Mouse (Mus musculus) adipocyte (in vitro differentiated cells): Measurements from ENCODE around the gene Zfp617.
"Not testable (repeated sequence)": the region's sequence is repeated elsewhere in the genome, so short reads cannot be mapped to it uniquely, and the experiment has no call there.

ENCODE experiments used
- DNase-seq: peaks from one replicate; pipeline ENCODE4 v3.0.0-alpha.2; 2016; ENCODE audit warnings: low spot score

The Zfp617 gene

GRCm38 (mm10) chr8:71952489-71952888 is 44.1 kb downstream of the Zfp617 start:
- DNase-seq = no peak

- DNase-seq = not testable (repeated sequence)
Measured at GRCm38 (mm10) chr8:71952961-71953700, 44.7 kb downstream of the Zfp617 start.

GRCm38 (mm10) chr8:71954666-71955065 is 46.2 kb downstream of the Zfp617 start:
- no peak for DNase-seq

- DNase-seq = no peak
Measured at GRCm38 (mm10) chr8:71960483-71960882, 52.0 kb downstream of the Zfp617 start.

GRCm38 (mm10) chr8:71961796-71962195 is 53.4 kb downstream of the Zfp617 start:
- DNase-seq = no peak

- no peak for DNase-seq
Measured at GRCm38 (mm10) chr8:71964051-71964450, 55.6 kb downstream of the Zfp617 start.

- no peak for DNase-seq
Measured at GRCm38 (mm10) chr8:71965166-71965565, 56.7 kb downstream of the Zfp617 start.

GRCm38 (mm10) chr8:71966411-71966810 is 58.0 kb downstream of the Zfp617 start:
- DNase-seq = no peak

- DNase-seq = no peak
Measured at GRCm38 (mm10) chr8:71967261-71967660, 58.8 kb downstream of the Zfp617 start.

- no peak for DNase-seq
Measured at GRCm38 (mm10) chr8:71968100-71968499, 59.7 kb downstream of the Zfp617 start.

GRCm38 (mm10) chr8:71968636-71969035 is 60.2 kb downstream of the Zfp617 start:
- no peak for DNase-seq

GRCm38 (mm10) chr8:71971945-71972344 is 63.5 kb downstream of the Zfp617 start:
- DNase-seq = peak; percentile 66

GRCm38 (mm10) chr8:71974211-71974610 is 65.8 kb downstream of the Zfp617 start:
- DNase-seq = no peak

GRCm38 (mm10) chr8:71981032-71981431 is 72.6 kb downstream of the Zfp617 start:
- peak; percentile 71 for DNase-seq

- no peak for DNase-seq
Measured at GRCm38 (mm10) chr8:71981456-71981855, 73.0 kb downstream of the Zfp617 start.
